Mouse (Mus musculus): Measurements from ENCODE around the gene Shmt2.
A peak's percentile ranks its signal among the peaks of the same experiment; 100 is the strongest.

- TF ChIP-seq CTCF (IDR thresholded peaks at IDR 0.05; ENCODE audit: low read depth) (0 out of 2 replicates have a peak, but pooled peaks have one; percentile 1), EP300 (optimal IDR thresholded peaks at IDR 0.05) (no peak)
Measured at GRCm38 (mm10) chr10:127522088-127522581, at the start of gene Shmt2.

Data from stomach, postnatal 0 days (tissue).